Mouse (Mus musculus) left cerebral cortex, adult 18-20 months (tissue): ENCODE measurements at regions not wholly inside any gene's neighbourhood (a gene's known extent, or its start where the extent isn't known, plus 50 kb on each side); places are given as distances from the start of the nearest gene placed in this dataset.

Source experiments
- DNase-seq, 2 experiments: peaks; one replicate each; pipeline ENCODE4 v3.0.0; 2021 to 2022; ENCODE audit warnings: low spot score in 2 of 2, mixed read lengths in 1 of 2

DNA sequence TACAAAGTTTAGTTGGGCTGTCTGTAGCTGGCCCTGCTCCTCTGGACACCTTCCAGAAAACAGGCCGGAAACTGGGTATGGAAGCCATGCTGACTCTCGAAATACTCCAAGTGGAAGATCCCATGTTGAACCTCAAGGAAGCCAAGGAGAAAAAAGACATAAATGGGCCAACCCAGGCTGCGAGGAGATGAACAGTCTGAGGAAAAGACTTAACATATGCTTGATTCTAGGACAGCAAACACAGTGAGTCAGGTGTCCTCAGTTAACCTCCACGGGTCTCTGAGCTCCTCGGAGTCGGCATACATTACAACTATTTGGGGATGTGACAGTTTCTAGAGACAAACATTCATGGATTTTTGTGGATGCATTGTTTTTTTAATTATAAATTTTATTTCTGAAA lies 60.0 kb upstream of the Msi2 start:
- DNase-seq = peak; percentile 4 to 5

DNA sequence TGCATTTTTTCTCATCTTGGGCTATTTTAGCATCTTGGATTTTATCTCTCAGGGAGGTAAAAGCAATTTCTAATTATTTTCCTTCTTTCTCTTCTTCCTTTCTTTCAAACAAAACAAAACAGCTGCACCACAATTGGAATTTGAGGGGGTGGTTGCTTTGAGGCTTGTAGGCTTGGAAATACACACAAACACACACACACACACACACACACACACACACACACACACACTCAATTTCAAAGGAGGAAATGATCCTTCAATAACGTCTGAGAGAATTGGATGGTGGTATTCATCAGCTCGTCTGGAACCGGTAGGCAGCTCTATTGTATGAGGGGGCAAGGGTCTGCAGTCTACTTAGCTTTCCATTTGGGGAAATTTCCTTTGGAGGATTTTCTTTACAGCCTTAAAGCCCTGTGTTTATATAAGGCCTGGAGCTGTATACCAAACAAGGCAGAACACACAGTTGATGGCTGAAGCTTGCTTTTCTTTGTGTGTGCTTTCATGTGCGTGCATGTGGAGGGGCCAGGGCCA lies 56.2 kb upstream of the Msi2 start:
- DNase-seq = no peak

DNA sequence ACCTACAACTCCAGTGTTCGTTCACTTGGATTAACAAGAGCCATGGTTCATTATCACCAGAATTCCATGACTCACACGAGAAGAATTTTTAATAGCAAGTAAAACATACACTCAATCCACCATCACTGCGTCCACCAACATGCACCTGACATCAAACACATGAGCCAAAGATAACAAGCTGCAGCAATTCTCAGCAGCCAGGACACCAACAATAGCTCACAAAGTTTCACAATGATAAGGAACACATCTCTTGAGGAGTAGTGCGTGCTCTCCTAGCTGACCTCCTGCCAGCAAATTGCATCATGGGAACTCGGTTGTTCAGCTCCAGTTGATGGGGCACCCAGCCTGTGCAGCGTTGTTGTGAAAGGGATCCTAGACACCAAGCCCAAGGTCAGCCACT lies 55.6 kb upstream of the Msi2 start:
- no peak for DNase-seq

DNA sequence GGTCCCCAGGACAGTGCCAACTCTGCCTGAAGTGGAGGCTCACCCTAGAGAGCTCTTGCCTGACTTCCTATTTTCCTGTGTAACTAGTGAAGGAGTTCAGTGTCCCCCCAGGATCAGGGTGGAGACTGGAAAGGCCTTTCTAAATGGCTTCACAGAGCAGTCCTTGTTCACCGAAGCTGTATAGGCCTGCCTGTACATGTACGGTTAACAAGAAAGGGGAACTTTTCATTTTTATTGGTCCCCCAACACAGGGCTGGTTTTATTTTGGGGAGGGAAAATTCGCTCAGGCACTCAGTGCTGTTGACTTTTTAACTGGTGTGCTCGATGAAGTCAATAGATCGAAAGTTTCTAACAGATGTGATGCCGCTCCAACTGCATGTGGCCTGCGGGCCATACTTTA lies 52.1 kb upstream of the Msi2 start:
- DNase-seq = no peak
